Mouse (Mus musculus) heart, postnatal 0 days (tissue): ENCODE measurements at regions not wholly inside any gene's neighbourhood (a gene's known extent, or its start where the extent isn't known, plus 50 kb on each side); places are given as distances from the start of the nearest gene placed in this dataset.

Source experiments
- CTCF ChIP-seq: IDR thresholded peaks from 2 replicates; pipeline ENCODE4 v1.5.1; 2016; ENCODE audit warnings: antibody characterized with exemption, control low read depth, low read depth
- EP300 ChIP-seq: IDR thresholded peaks from 2 replicates; pipeline ENCODE4 v1.6.1; 2016; ENCODE audit warnings: antibody characterized with exemption, low read depth

GRCm38 (mm10) chr3:120591183-120591582, 580.3 kb downstream of the Rwdd3 start:
- no peak for TF ChIP-seq CTCF
- TF ChIP-seq EP300, result no peak
